Mouse (Mus musculus): ENCODE data around the gene Adgrb2. TPM values are rescaled to one million over a fixed set of nuclear protein-coding genes. Genes with fewer than 3 reads are reported as not detected.

The Adgrb2 gene
- polyA plus RNA-seq (2015; fragmentation: Nextera tagmentation; extraction: Ambion mirVana) = 0.99 and 1.0 TPM in 2 replicates

DNA sequence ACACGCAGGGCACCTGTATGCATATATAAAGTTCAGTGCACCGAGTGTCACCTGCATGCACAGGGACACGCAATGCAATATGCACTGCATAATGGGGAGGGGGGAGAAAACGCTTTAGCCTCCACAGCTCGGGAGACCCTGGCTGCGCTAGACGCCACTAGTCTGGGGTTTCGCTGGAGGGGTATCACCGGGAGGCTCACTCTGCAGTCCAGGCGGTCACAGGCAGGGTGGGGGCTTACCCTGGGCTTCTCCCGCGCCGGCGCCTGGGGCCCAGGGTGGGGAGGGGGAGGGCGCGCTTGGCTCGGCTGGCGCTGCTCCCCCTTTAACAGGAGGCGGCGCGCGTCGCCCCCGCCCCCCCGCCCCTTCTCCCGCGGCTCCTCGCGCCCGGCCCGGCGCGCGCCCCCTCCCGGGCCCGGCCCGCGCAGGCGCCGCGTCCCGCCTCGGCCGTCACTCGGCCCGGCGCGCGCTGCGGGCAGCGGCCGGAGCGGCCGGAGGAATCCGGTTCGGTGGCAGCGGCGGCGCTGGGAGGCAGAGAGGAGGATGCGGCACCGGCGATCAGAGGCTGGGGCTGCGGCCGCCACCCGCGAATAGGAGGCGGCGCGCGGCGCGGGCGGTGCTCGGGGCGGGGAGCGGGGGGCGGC, at the start of gene Adgrb2:
TSS of gene Adgrb2 (plus strand) at position 450 of the 641 bp plus-strand sequence.
- H3K27ac ChIP-seq (ENCODE audit: low read length) = no peak within 1 kb of the TSS
- H3K4me3 ChIP-seq (ENCODE audit: low read length) = peak within 1 kb of the TSS; percentile 67
- H3K27me3 ChIP-seq (replicated peaks; ENCODE audit: control insufficient read depth, insufficient read depth, low read length) = peaks cover 48% of the 10 kb centered on the region
- ATAC-seq = peak; percentile 34
- no peaks in the 10 kb centered on the region for H3K9me3 ChIP-seq (ENCODE audit: control insufficient read depth, low read length)
- peak within 1 kb of the TSS; percentile 70 for H3K9ac ChIP-seq (ENCODE audit: low read depth, low read length)
- WGBS = under 1% methylated on average over 13 of the region's 77 CpGs
- peaks cover 23% of the 10 kb centered on the region for H3K4me1 ChIP-seq (ENCODE audit: control insufficient read depth, insufficient read depth, low read length)
- H3K4me2 ChIP-seq (ENCODE audit: low read depth, low read length) = peak within 1 kb of the TSS; percentile 97
- H3K36me3 ChIP-seq (ENCODE audit: control insufficient read depth, insufficient read depth, low read length) = no peaks in the 10 kb centered on the region

DNA sequence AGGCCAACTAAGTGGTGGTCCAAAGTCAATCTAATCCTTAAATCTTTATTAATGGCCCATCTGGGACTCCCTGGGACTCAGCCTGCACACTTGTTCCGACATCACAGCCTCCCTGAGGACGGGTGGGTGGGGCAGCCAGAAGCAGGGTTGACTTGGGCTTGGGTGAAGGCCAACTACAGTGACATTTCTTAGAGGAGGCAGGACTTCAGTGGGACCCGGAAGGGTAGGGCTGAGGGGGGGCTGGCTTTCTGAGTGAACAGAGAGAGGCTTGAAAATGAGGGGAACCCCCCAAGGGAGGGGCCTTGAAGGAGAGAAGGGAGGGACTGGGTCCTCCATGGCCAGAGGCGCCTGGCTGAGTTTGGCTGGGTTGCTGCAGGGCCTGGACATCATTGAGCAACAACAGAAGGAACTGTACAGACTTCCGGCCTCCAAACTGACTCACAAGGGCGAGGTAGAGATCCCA, 33.3 kb upstream of the Adgrb2 start:
- ATAC-seq = no peak
- no peaks in the 10 kb centered on the region for H3K9me3 ChIP-seq (ENCODE audit: control insufficient read depth, low read length)
- no peaks in the 10 kb centered on the region for H3K27me3 ChIP-seq (replicated peaks; ENCODE audit: control insufficient read depth, insufficient read depth, low read length)
- no peak overlapping the region for H3K4me2 ChIP-seq (ENCODE audit: low read depth, low read length)
- WGBS = 68% methylated on average over 6 of the region's 6 CpGs
- H3K9ac ChIP-seq (ENCODE audit: low read depth, low read length) = no peak overlapping the region
- H3K27ac ChIP-seq (ENCODE audit: low read length) = no peak overlapping the region
- H3K4me3 ChIP-seq (ENCODE audit: low read length) = no peak overlapping the region
- no peaks in the 10 kb centered on the region for H3K4me1 ChIP-seq (ENCODE audit: control insufficient read depth, insufficient read depth, low read length)
- no peaks in the 10 kb centered on the region for H3K36me3 ChIP-seq (ENCODE audit: control insufficient read depth, insufficient read depth, low read length)

DNA sequence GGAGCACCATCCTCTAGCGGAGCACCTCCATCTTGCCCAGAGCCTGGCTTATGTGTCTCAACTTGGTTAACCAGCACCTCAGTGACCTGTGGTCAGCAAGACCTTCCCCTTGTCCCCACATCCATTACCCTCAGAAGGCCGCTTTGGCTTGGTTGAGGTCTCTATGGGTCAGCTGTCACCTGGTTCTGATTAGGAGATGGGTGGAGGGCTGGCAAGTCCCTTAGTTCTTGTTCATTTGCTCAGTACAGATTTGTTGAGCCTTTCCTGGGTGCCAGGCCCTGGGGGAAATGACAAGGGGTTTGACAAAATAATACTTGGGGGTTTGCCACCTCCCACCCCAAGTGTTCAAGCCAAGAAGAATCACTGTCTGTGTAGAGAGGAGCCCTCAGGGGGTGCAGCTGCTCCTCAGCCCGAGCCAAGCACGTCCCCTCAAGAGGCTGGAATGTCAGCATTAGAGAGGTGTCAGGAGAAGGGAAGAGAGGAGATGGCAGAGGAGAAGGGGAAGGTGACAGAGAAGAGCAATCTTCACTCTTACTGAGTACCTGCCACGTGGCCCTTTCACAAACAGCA, 32.3 kb upstream of the Adgrb2 start:
- H3K9me3 ChIP-seq (ENCODE audit: control insufficient read depth, low read length) = no peaks in the 10 kb centered on the region
- no peaks in the 10 kb centered on the region for H3K27me3 ChIP-seq (replicated peaks; ENCODE audit: control insufficient read depth, insufficient read depth, low read length)
- no peak for ATAC-seq

GRCm38 (mm10) chr4:129954527-129954926, 30.1 kb upstream of the Adgrb2 start:
- no peak for ATAC-seq
- no peaks in the 10 kb centered on the region for H3K36me3 ChIP-seq (ENCODE audit: control insufficient read depth, insufficient read depth, low read length)
- H3K4me1 ChIP-seq (ENCODE audit: control insufficient read depth, insufficient read depth, low read length) = no peaks in the 10 kb centered on the region; the same call in 1 of the 2 replicates
- H3K27me3 ChIP-seq (replicated peaks; ENCODE audit: control insufficient read depth, insufficient read depth, low read length) = no peaks in the 10 kb centered on the region
- no peaks in the 10 kb centered on the region for H3K9me3 ChIP-seq (ENCODE audit: control insufficient read depth, low read length)
- WGBS = 57% methylated on average over 2 of the region's 2 CpGs
- no peak overlapping the region for H3K4me2 ChIP-seq (ENCODE audit: low read depth, low read length)
- H3K4me3 ChIP-seq (ENCODE audit: low read length) = no peak overlapping the region
- H3K27ac ChIP-seq (ENCODE audit: low read length) = no peak overlapping the region
- H3K9ac ChIP-seq (ENCODE audit: low read depth, low read length) = no peak overlapping the region

More for the DNA sequence above, 32.3 kb upstream of the Adgrb2 start:
- Histone ChIP-seq H3K36me3 (ENCODE audit: control insufficient read depth, insufficient read depth, low read length) (no peaks in the 10 kb centered on the region), H3K9ac (ENCODE audit: low read depth, low read length) (no peak overlapping the region), H3K4me2 (ENCODE audit: low read depth, low read length) (no peak overlapping the region), H3K27ac (ENCODE audit: low read length) (no peak overlapping the region), H3K4me1 (ENCODE audit: control insufficient read depth, insufficient read depth, low read length) (no peaks in the 10 kb centered on the region), H3K4me3 (ENCODE audit: low read length) (no peak overlapping the region)
- WGBS = 57% methylated on average over 5 of the region's 5 CpGs

GRCm38 (mm10) chr4:129960180-129960944, 24.3 kb upstream of the Adgrb2 start:
- 1% methylated on average over 37 of the region's 37 CpGs for WGBS
- Histone ChIP-seq H3K9me3 (ENCODE audit: control insufficient read depth, low read length) (no peaks in the 10 kb centered on the region), H3K27me3 (replicated peaks; ENCODE audit: control insufficient read depth, insufficient read depth, low read length) (0 out of 2 replicates have a peak, but pooled peaks cover 7% of the 10 kb centered on the region), H3K9ac (ENCODE audit: low read depth, low read length) (peak overlapping the region; percentile 62), H3K36me3 (ENCODE audit: control insufficient read depth, insufficient read depth, low read length) (no peaks in the 10 kb centered on the region), H3K4me2 (ENCODE audit: low read depth, low read length) (peak overlapping the region; percentile 93), H3K27ac (ENCODE audit: low read length) (no peak overlapping the region), H3K4me1 (ENCODE audit: control insufficient read depth, insufficient read depth, low read length) (peaks cover 10% of the 10 kb centered on the region), H3K4me3 (ENCODE audit: low read length) (peak overlapping the region; percentile 52)
- ATAC-seq = peak; percentile 75

- no peak overlapping the region for H3K9ac ChIP-seq (ENCODE audit: low read depth, low read length)
- H3K36me3 ChIP-seq (ENCODE audit: control insufficient read depth, insufficient read depth, low read length) = no peaks in the 10 kb centered on the region
- 0 out of 2 replicates have a peak, but pooled peaks cover 7% of the 10 kb centered on the region for H3K27me3 ChIP-seq (replicated peaks; ENCODE audit: control insufficient read depth, insufficient read depth, low read length)
- WGBS = 59% methylated on average over 11 of the region's 11 CpGs
- no peak overlapping the region for H3K4me3 ChIP-seq (ENCODE audit: low read length)
- no peak overlapping the region for H3K4me2 ChIP-seq (ENCODE audit: low read depth, low read length)
- H3K4me1 ChIP-seq (ENCODE audit: control insufficient read depth, insufficient read depth, low read length) = peaks cover 6% of the 10 kb centered on the region
- no peak overlapping the region for H3K27ac ChIP-seq (ENCODE audit: low read length)
- no peak for ATAC-seq
- H3K9me3 ChIP-seq (ENCODE audit: control insufficient read depth, low read length) = no peaks in the 10 kb centered on the region
Measured at GRCm38 (mm10) chr4:129965294-129965693, 19.4 kb upstream of the Adgrb2 start.

- WGBS = 46% methylated on average over 10 of the region's 10 CpGs
- no peak overlapping the region for H3K4me2 ChIP-seq (ENCODE audit: low read depth, low read length)
- no peaks in the 10 kb centered on the region for H3K9me3 ChIP-seq (ENCODE audit: control insufficient read depth, low read length)
- H3K36me3 ChIP-seq (ENCODE audit: control insufficient read depth, insufficient read depth, low read length) = no peaks in the 10 kb centered on the region
- H3K27ac ChIP-seq (ENCODE audit: low read length) = no peak overlapping the region
- H3K4me3 ChIP-seq (ENCODE audit: low read length) = no peak overlapping the region
- 0 out of 2 replicates have a peak, but pooled peaks cover 4% of the 10 kb centered on the region for H3K27me3 ChIP-seq (replicated peaks; ENCODE audit: control insufficient read depth, insufficient read depth, low read length)
- ATAC-seq = no peak
- H3K9ac ChIP-seq (ENCODE audit: low read depth, low read length) = no peak overlapping the region
- peaks cover 4% of the 10 kb centered on the region; the same call in 1 of the 2 replicates for H3K4me1 ChIP-seq (ENCODE audit: control insufficient read depth, insufficient read depth, low read length)
Measured at GRCm38 (mm10) chr4:129966201-129966600, 18.5 kb upstream of the Adgrb2 start.

- Histone ChIP-seq H3K4me1 (ENCODE audit: control insufficient read depth, insufficient read depth, low read length) (peaks cover 4% of the 10 kb centered on the region; the same call in 1 of the 2 replicates), H3K9ac (ENCODE audit: low read depth, low read length) (no peak overlapping the region), H3K36me3 (ENCODE audit: control insufficient read depth, insufficient read depth, low read length) (no peaks in the 10 kb centered on the region), H3K27ac (ENCODE audit: low read length) (no peak overlapping the region), H3K9me3 (ENCODE audit: control insufficient read depth, low read length) (no peaks in the 10 kb centered on the region), H3K4me3 (ENCODE audit: low read length) (no peak overlapping the region), H3K4me2 (ENCODE audit: low read depth, low read length) (no peak overlapping the region), H3K27me3 (replicated peaks; ENCODE audit: control insufficient read depth, insufficient read depth, low read length) (0 out of 2 replicates have a peak, but pooled peaks cover 4% of the 10 kb centered on the region)
- 37% methylated on average over 13 of the region's 13 CpGs for WGBS
- ATAC-seq = no peak
Measured at GRCm38 (mm10) chr4:129967024-129968014, 17.4 kb upstream of the Adgrb2 start.

Measured in intestine, embryonic 16.5 days (tissue).